Mouse (Mus musculus): ENCODE measurements at regions not wholly inside any gene's neighbourhood (a gene's known extent, or its start where the extent isn't known, plus 50 kb on each side); places are given as distances from the start of the nearest gene placed in this dataset.

GRCm38 (mm10) chr7:124868621-124869020, 575.9 kb upstream of the Kdm8 start:
- no peak for DNase-seq

DNA sequence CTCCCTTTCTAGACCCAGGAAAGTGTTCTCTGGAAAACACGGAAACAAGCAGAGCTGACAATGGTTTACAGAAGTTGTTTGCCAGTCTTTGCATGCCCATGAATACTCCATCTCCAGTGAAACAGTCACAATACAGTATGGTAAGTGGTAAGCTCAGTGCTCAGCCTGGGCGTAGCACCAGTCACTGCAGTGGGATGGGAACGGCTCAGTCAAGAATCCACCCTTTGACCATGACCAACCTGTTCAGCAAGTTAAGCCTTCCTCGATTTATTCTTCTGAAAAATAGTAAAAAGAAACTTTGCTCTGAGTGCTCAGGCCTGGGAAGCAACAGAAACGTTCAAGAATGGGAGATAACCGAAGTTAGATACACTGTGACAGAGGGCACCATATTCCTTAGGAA, 563.7 kb upstream of the Kdm8 start:
- DNase-seq: no peak

DNA sequence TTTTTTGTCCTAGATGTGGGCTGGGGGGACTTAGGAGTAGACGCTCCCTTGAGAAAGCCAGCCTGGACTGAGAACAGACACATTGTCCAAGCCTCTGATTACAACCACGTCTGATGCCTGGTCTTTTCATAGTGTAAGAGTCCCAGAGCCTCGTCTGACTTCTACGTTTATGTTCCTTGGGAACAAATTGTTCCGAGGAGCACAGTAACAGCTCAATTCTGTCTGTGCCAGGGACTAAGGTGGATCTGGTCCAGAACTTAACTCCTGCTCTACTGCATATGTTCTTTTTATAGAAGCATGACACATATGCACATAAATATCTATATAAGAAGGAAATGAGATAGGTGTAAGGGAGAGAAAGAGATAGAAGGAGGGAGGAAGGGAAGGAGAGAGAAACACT, 537.2 kb upstream of the Kdm8 start:
- DNase-seq: no peak

GRCm38 (mm10) chr7:124907662-124908296, 536.7 kb upstream of the Kdm8 start:
- no peak for DNase-seq

DNA sequence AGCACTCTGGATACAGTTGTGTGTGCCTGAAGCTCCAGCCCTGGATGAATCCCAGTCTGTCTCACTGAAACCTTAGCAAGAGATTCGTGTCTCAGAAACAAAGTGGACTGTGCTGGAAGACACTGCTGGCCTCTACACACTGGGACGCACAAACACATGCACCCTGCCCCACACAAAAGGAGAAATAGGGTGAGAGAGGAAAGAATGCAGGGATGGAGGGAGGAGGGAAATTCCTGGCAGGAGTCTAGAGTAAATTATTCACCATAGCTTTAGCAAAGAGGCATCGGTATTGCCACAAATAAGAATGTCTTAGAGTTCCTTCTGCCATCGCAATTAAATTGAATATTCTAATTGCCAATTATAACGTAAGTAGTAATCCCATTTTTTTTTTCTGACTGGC, 530.4 kb upstream of the Kdm8 start:
- DNase-seq: peak; percentile 38

GRCm38 (mm10) chr7:124914479-124914878, 530.0 kb upstream of the Kdm8 start:
- DNase-seq: no peak

DNA sequence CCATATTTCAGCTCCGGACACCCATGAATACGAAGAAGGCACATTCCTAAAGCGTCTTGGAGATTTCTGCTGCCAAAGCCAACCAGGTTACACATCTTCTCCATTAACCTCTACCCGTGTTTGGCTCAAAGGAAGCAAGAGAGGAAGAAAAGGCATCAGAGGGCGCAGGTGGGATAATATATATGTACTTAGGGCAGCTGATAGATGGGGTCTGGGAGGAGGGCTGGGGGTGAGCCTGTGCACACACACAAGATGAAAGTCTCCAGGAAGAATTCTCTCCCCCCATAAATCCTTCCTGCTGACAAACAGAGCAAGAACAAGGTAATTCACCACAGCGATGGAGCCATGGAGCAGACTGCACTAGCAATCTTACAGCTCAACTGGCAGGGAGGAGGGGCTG, 529.5 kb upstream of the Kdm8 start:
- DNase-seq: no peak

- no peak for DNase-seq
Observed at GRCm38 (mm10) chr7:124915637-124916036, 528.8 kb upstream of the Kdm8 start.

GRCm38 (mm10) chr7:124917606-124918120, 526.8 kb upstream of the Kdm8 start:
- DNase-seq: peak; percentile 31

- DNase-seq: peak; percentile 52
Observed at GRCm38 (mm10) chr7:124922806-124923205, 521.7 kb upstream of the Kdm8 start.

- no peak for DNase-seq
Observed at GRCm38 (mm10) chr7:124933573-124933972, 510.9 kb upstream of the Kdm8 start.

GRCm38 (mm10) chr7:124939357-124939756, 505.1 kb upstream of the Kdm8 start:
- no peak for DNase-seq

GRCm38 (mm10) chr7:124941527-124941926, 502.9 kb upstream of the Kdm8 start:
- DNase-seq: no peak

DNA sequence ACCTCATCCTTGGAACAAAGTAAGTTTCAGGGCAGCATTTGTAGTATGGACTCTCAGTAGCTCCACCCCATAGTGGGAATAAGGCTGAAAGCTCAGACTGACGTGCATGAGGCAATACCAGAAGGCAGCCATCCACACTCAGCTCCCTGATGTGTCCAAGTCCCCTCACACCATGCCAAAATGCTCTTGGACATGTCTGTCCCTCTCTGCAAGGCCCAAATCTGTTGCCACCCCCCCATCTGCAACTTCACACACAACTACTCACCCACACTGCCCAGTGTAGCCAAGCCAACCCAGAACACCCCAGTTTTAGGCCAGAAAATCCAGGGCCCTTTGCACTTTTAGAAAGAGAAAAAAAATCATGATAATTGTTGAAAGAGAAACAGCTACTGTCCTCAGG, 498.1 kb upstream of the Kdm8 start:
- no peak for DNase-seq

- no peak for DNase-seq
Observed at GRCm38 (mm10) chr7:124957329-124957728, 487.1 kb upstream of the Kdm8 start.

GRCm38 (mm10) chr7:124974870-124975488, 469.5 kb upstream of the Kdm8 start:
- DNase-seq: no peak

DNA sequence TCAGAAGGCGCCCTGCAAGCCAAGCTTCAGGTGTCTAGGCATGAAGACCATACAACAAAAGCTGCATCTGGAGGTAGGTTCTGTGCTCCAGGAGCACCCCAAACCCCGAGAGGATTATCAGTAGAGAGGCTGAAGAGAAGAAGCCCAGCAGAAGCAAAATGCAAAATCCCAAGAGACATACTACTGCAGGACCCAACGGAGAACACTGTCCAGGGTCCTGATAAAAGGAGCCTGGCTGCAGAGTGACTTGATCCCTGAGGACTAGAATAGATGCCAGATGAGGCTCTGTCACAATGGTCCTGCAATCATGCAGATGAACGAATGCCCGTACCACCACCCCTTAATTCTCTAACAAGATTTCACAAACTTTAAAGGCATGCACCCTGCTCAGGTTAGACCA, 455.0 kb upstream of the Kdm8 start:
- DNase-seq: no peak

DNA sequence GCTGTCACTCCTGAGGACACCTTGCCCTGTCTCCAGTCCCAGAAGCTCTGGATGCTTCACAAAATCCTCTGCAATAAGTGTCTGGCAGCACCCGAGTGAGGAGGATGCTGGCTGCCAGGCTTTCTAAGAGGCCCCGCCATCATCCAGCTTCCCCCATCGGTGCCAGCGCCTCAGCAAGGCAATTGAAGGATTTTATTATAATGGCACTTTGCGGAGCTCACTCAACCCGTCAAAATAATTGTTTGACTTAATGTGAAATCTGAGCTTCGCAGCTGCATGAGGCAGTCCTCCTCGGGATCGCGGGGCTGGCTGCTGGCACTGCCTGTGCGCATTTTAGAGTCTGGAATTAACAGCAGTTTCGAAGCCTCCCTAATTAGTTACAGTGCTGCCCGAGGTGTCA, 453.8 kb upstream of the Kdm8 start:
- DNase-seq: no peak

DNA sequence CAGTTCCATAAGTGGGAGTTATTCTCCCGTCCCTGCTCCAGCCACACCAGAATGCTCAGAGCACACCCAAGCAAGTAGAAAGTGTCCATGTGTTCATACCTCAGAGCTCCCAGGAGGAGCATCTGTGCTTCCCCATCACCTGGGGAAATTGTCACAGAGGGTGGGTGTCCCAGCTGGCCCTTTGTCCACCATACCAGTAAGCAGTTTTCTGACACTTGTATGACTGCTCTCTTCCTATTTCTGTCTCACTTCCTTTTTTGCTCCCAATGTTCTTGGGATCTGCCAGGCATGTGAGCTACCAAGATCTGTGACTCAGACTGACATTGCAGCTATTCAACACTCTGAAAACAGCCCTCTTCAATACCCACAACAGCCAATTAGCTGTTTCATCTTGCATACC, 447.9 kb upstream of the Kdm8 start:
- DNase-seq: no peak

- no peak for DNase-seq
Observed at GRCm38 (mm10) chr7:125000669-125001068, 443.8 kb upstream of the Kdm8 start.

DNA sequence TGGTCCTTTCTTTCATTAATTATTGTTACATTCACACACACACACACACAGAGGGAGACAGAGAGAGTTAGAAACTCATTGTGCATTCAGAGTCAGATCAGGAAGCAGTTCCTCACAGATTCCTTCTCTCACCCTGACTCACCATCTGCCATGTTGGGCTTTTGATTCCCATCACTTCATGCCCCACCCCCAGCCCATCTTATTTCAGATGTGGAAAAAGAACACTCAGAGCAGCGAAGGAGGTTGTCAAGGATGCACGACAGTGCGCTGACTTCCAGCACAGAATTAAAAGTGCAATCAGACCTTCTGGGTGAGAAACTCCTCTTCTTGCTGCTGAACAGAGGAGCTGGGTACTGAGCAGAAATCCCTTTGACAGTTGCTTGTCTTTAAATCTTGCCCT, 438.8 kb upstream of the Kdm8 start:
- no peak for DNase-seq

DNA sequence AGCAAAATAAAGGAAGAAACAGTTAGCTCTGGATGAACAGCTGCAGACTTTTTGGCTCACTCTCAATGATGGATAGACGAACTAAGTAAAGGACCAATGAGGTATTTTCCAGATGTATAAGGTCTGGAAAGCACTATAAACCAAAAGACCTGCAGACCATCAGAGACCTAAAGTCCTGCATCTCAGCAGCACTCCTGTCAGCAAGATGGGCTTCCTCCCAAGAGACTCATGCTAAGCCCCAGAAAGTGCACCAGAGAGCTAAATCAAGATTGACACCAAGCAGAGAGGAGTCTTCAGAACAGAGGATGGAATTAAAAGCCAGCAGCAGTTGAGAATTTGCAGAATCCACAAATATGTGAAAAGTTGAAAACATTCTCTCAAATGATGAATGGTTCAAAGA, 425.2 kb upstream of the Kdm8 start:
- no peak for DNase-seq

DNA sequence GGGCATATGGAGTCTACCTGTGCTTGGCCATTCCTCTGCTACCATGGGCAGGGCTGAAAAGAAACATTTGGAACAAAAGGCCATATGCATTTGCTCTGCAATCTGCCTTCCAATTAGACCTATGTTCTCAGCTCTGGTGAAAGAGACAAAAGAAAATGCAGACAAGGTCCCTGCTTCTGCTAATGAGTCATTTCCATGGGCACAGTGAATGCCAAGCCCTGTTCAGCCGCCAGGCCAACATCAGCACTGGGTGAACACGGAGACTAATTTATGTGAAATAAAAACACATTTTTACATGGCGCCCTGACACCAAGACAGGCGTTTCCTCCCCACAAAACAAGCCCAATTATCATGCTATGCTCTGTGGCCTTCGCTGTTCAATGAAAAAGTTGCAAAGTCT, 419.5 kb upstream of the Kdm8 start:
- no peak for DNase-seq

GRCm38 (mm10) chr7:125033778-125034177, 410.7 kb upstream of the Kdm8 start:
- DNase-seq: no peak

DNA sequence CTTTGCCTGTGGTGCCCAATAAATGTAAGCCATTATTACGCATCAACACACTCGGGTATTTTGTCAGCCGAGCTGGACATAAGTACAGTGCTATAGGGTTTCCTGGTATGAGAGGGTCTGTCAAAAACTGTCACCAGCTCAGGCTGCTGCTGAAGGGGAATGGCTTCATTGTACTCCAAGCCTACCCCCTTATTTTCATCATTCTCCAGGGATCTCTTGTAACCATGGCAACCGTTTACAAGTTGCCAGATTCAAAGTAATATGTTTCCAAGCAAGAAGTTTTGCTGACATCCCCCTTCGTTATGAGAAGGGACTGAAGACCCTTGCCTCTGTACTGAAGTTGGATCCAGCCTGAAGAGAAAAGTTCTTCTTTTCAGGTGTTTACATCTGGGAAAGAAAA, 410.3 kb upstream of the Kdm8 start:
- DNase-seq: no peak
